Mouse (Mus musculus) kidney, adult 2 months (tissue): ENCODE results near the gene Ino80b.

Experiments used
- CTCF ChIP-seq: fragments of 200-500 bp; conservative IDR thresholded peaks from 2 replicates; pipeline ENCODE4 v1.5.1; 2011; ENCODE audit warnings: low read depth, mild to moderate bottlenecking, control low read depth, low read length, moderate library complexity, mixed read lengths; ENCODE audit not compliant: insufficient read depth, insufficient read length
- POLR2A ChIP-seq: fragments of 200-500 bp; IDR thresholded peaks from one replicate; pipeline ENCODE4 v1.6.1; 2011; ENCODE audit warnings: low read depth, low read length, control low read depth

DNA sequence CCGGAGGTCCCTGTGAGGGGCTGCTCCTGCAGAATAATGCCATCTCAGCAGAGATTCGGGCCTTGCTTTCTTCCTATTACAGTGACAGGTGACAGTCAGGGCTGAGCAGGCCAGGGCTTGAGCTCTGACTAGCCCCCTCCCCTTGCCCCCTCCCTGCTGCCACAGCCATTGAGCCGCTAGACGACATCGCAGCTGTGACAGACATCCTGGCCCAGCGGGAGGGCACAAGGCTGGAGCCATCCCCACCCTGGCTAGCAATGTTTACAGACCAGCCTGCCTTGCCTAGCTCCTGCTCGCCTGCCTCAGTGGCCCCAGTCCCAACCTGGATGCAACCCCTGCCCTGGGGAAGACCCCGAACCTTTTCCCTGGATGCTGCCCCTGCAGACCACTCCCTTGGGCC is 26.5 kb upstream of the Ino80b start:
- TF ChIP-seq CTCF (no peak), POLR2A (no peak)
